11 mouse cellular contexts compared by ENCODE assay signal in genomic region chr11:11833100-11833499, GRCm38 (mm10). TPM values are rescaled to one million over a fixed set of nuclear protein-coding genes. Genes with fewer than 3 reads are reported as not detected.
A peak's percentile ranks its signal among the peaks of the same experiment; 100 is the strongest.
DNase-seq lines count a peak whose midpoint lies in the region; ATAC-seq lines count a peak whose summit lies in the region.
"Had no signal": no experiment of that assay in that cellular context is flagged by ENCODE, and none has a peak within 500 bp of the region (broad histone marks: within the 10 kb centered on the region; RNA-seq: fewer than 3 reads in every experiment).

No protein-coding gene starts in this region.

- WGBS in kidney, embryonic 14.5 days = 15% methylated on average over 8 of the region's 8 CpGs
- 14% methylated on average over 8 of the region's 8 CpGs for WGBS in embryonic facial prominence, embryonic 10.5 days
- WGBS in liver, embryonic 12.5 days (ENCODE audit: insufficient replicate concordance) = 38% methylated on average over 8 of the region's 8 CpGs

- no peak overlapping the region for H3K9ac ChIP-seq in kidney, embryonic 14.5 days (ENCODE audit: low read depth, low read length)
- H3K9ac ChIP-seq in liver, embryonic 12.5 days = no peak overlapping the region
- H3K9ac ChIP-seq: midbrain, embryonic 12.5 days had no signal

- no peak for DNase-seq in kidney, adult 18-20 months
- peak; percentile 44 for DNase-seq in R1 (ENCODE audit: low read depth, low spot score)
- peak; percentile 65 for DNase-seq in embryonic facial prominence, embryonic 10.5 days (ENCODE audit: low spot score)
- no peak for DNase-seq in spleen, postnatal 14 days (ENCODE audit: low spot score in 2 of 2)
- DNase-seq: layer of hippocampus, adult 9-11 months; retina, postnatal 1 day; thymus, adult 18-20 months had no signal

- H3K4me1 ChIP-seq in kidney, embryonic 14.5 days (ENCODE audit: control insufficient read depth, insufficient read depth, low read length) = peaks cover 67% of the 10 kb centered on the region
- peaks cover 91% of the 10 kb centered on the region for H3K4me1 ChIP-seq in embryonic facial prominence, embryonic 10.5 days
- H3K4me1 ChIP-seq in liver, embryonic 12.5 days = peaks cover 91% of the 10 kb centered on the region

- no peaks in the 10 kb centered on the region for H3K27me3 ChIP-seq in kidney, embryonic 14.5 days (ENCODE audit: control insufficient read depth, insufficient read depth, low read length)
- no peaks in the 10 kb centered on the region for H3K27me3 ChIP-seq in embryonic facial prominence, embryonic 10.5 days (replicated peaks; ENCODE audit: low read depth, poor library complexity, severe bottlenecking)
- peaks cover 44% of the 10 kb centered on the region for H3K27me3 ChIP-seq in liver, embryonic 12.5 days (replicated peaks)

- H3K27ac ChIP-seq in kidney, embryonic 14.5 days (ENCODE audit: low read depth, low read length) = peak overlapping the region; percentile 92
- H3K27ac ChIP-seq in embryonic facial prominence, embryonic 10.5 days (replicated peaks) = peak overlapping the region; percentile 97
- peak overlapping the region; percentile 73 for H3K27ac ChIP-seq in liver, embryonic 12.5 days

- H3K4me2 ChIP-seq in kidney, embryonic 14.5 days (replicated peaks; ENCODE audit: low read depth, low read length) = no peak overlapping the region
- H3K4me2 ChIP-seq in liver, embryonic 12.5 days = no peak overlapping the region
- H3K4me2 ChIP-seq: midbrain, embryonic 12.5 days had no signal

- no peak overlapping the region for H3K4me3 ChIP-seq in kidney, embryonic 14.5 days (ENCODE audit: low read length)
- no peak overlapping the region for H3K4me3 ChIP-seq in embryonic facial prominence, embryonic 10.5 days
- no peak overlapping the region for H3K4me3 ChIP-seq in liver, embryonic 12.5 days
- H3K4me3 ChIP-seq: midbrain, embryonic 12.5 days had no signal

- H3K9me3 ChIP-seq in kidney, embryonic 14.5 days (ENCODE audit: control insufficient read depth, low read length) = no peaks in the 10 kb centered on the region
- H3K9me3 ChIP-seq in embryonic facial prominence, embryonic 10.5 days = no peaks in the 10 kb centered on the region
- no peaks in the 10 kb centered on the region for H3K9me3 ChIP-seq in liver, embryonic 12.5 days (replicated peaks)
- H3K9me3 ChIP-seq: midbrain, embryonic 12.5 days had no signal

- ATAC-seq in kidney, embryonic 14.5 days (ENCODE audit: low FRiP score, low TSS enrichment) = no peak
- no peak for ATAC-seq in liver, embryonic 12.5 days
- ATAC-seq in CD4-positive, CD25-positive, alpha-beta regulatory T cell, adult 4 months = no peak

- H3K36me3 ChIP-seq in kidney, embryonic 14.5 days (ENCODE audit: control insufficient read depth, insufficient read depth, low read length) = no peaks in the 10 kb centered on the region
- no peaks in the 10 kb centered on the region for H3K36me3 ChIP-seq in embryonic facial prominence, embryonic 10.5 days (replicated peaks)
- no peaks in the 10 kb centered on the region for H3K36me3 ChIP-seq in liver, embryonic 12.5 days
- H3K36me3 ChIP-seq: midbrain, embryonic 12.5 days had no signal

RNA-seq across cellular contexts. Expression of gene Fignl1, which starts 24.3 kb away (rescaled TPM):
- 59.2 and 85.4 TPM in 2 replicates for polyA plus RNA-seq in kidney, embryonic 14.5 days (2014; fragmentation: Nextera tagmentation; extraction: Ambion mirVana)
- 105 and 112 TPM in 2 replicates for polyA plus RNA-seq in embryonic facial prominence, embryonic 10.5 days (2016; fragmentation: Nextera tagmentation; extraction: Ambion mirVana)
- polyA plus RNA-seq in liver, embryonic 12.5 days (2016; fragmentation: Nextera tagmentation; extraction: Ambion mirVana) = 126 and 130 TPM in 2 replicates
- polyA plus RNA-seq in CD4-positive, CD25-positive, alpha-beta regulatory T cell, adult 4 months (2017; shearing (Covaris generic)) = 10 to 100 TPM in 1 of 2 experiments, 1 to 10 TPM in 1; 8.3 to 13.4 TPM

Comparison
In these comparisons a context has a peak if more than half of its experiments do, and no peak if none do; other contexts are left out.
1. DNase-seq: peak in R1 (single experiment) and embryonic facial prominence, embryonic 10.5 days (single experiment); none in kidney, adult 18-20 months (single experiment) and spleen, postnatal 14 days (0 of 2).
2. Peak in every context shown above with its lines, with median percentiles within 50 percentile points of each other: H3K27ac ChIP-seq.